Mouse (Mus musculus) effector memory CD4-positive, alpha-beta T cell, adult 7 months (primary cell): ENCODE measurements around the gene Rsrc1. TPM values are rescaled to one million over a fixed set of nuclear protein-coding genes. Genes with fewer than 3 reads are reported as not detected.

Source experiments
- polyA plus RNA-seq: library from polyadenylated mRNA; unstranded; fragments of 100-300 nt; shearing (Covaris generic); gene quantifications from one replicate; pipeline ENCODE4 v1.2.1, GENCODE M21; 2017

Gene Rsrc1
- polyA plus RNA-seq, result 30.3 TPM

GRCm38 (mm10) chr3:66981101-66981661, at the start of gene Rsrc1:
Gene Rsrc1, plus strand, starts transcription at chr3:66981390.

GRCm38 (mm10) chr3:66981706-66982105, 516 bp downstream of the Rsrc1 start, which contains the start of gene Shox2:
Gene Shox2, minus strand, starts transcription at chr3:66981771.

GRCm38 (mm10) chr3:67373872-67374271, 392.7 kb downstream of the Rsrc1 start, which contains the start of gene Mlf1:
Gene Mlf1, plus strand, starts transcription at chr3:67374097.

GRCm38 (mm10) chr3:67375063-67375462, 393.9 kb downstream of the Rsrc1 start, which contains the start of gene Gm17402:
Gene Gm17402, minus strand, starts transcription at chr3:67375163.

Other genes with a start within 250 kb of the Rsrc1 start
- gene Shox2, start 381 bp downstream of the Rsrc1 start, polyA plus RNA-seq, result not detected